Mouse (Mus musculus): ENCODE measurements at regions not wholly inside any gene's neighbourhood (a gene's known extent, or its start where the extent isn't known, plus 50 kb on each side); places are given as distances from the start of the nearest gene placed in this dataset.

GRCm38 (mm10) chr2:108770383-108770782 is 510.2 kb upstream of the Kif18a start:
- no peaks in the 10 kb centered on the region for H3K4me1 ChIP-seq
- no peak overlapping the region for H3K4me3 ChIP-seq
- no peaks in the 10 kb centered on the region for H3K27me3 ChIP-seq
- no peak overlapping the region for H3K4me2 ChIP-seq
- no peaks in the 10 kb centered on the region for H3K36me3 ChIP-seq
- 87% methylated on average over 1 of the region's 1 CpGs for WGBS
- ATAC-seq (ENCODE audit: insufficient number of reproducible peaks, low FRiP score, low TSS enrichment, low read depth): no peak
- no peak overlapping the region for H3K27ac ChIP-seq
- H3K9ac ChIP-seq: no peak overlapping the region
- H3K9me3 ChIP-seq: no peaks in the 10 kb centered on the region

GRCm38 (mm10) chr2:108783457-108783856 is 497.1 kb upstream of the Kif18a start:
- Histone ChIP-seq H3K36me3 (no peaks in the 10 kb centered on the region), H3K9ac (no peak overlapping the region), H3K27me3 (no peaks in the 10 kb centered on the region), H3K9me3 (no peaks in the 10 kb centered on the region), H3K4me3 (no peak overlapping the region), H3K4me2 (no peak overlapping the region), H3K4me1 (no peaks in the 10 kb centered on the region), H3K27ac (no peak overlapping the region)
- ATAC-seq (ENCODE audit: insufficient number of reproducible peaks, low FRiP score, low TSS enrichment, low read depth): no peak

- no peaks in the 10 kb centered on the region for H3K27me3 ChIP-seq
- no peak overlapping the region for H3K4me3 ChIP-seq
- H3K9me3 ChIP-seq: no peaks in the 10 kb centered on the region
- no peak overlapping the region for H3K27ac ChIP-seq
- no peak overlapping the region for H3K4me2 ChIP-seq
- no peak for ATAC-seq (ENCODE audit: insufficient number of reproducible peaks, low FRiP score, low TSS enrichment, low read depth)
- no peak overlapping the region for H3K9ac ChIP-seq
- H3K36me3 ChIP-seq: no peaks in the 10 kb centered on the region
- WGBS: 79% methylated on average over 19 of the region's 19 CpGs
- no peaks in the 10 kb centered on the region for H3K4me1 ChIP-seq
Observed at GRCm38 (mm10) chr2:108785161-108785957, 495.2 kb upstream of the Kif18a start.

GRCm38 (mm10) chr2:108789166-108789565 is 491.4 kb upstream of the Kif18a start:
- no peak overlapping the region for H3K4me2 ChIP-seq
- H3K36me3 ChIP-seq: no peaks in the 10 kb centered on the region
- H3K27ac ChIP-seq: no peak overlapping the region
- no peaks in the 10 kb centered on the region for H3K4me1 ChIP-seq
- no peak for ATAC-seq (ENCODE audit: insufficient number of reproducible peaks, low FRiP score, low TSS enrichment, low read depth)
- 89% methylated on average over 7 of the region's 7 CpGs for WGBS
- H3K4me3 ChIP-seq: no peak overlapping the region
- no peaks in the 10 kb centered on the region for H3K27me3 ChIP-seq
- H3K9ac ChIP-seq: no peak overlapping the region
- H3K9me3 ChIP-seq: no peaks in the 10 kb centered on the region

- no peak overlapping the region for H3K9ac ChIP-seq
- WGBS: 36% methylated on average over 2 of the region's 2 CpGs
- H3K27me3 ChIP-seq: no peaks in the 10 kb centered on the region
- no peak overlapping the region for H3K27ac ChIP-seq
- no peak for ATAC-seq (ENCODE audit: insufficient number of reproducible peaks, low FRiP score, low TSS enrichment, low read depth)
- no peaks in the 10 kb centered on the region for H3K36me3 ChIP-seq
- H3K4me2 ChIP-seq: no peak overlapping the region
- no peaks in the 10 kb centered on the region for H3K4me1 ChIP-seq
- no peaks in the 10 kb centered on the region for H3K9me3 ChIP-seq
- H3K4me3 ChIP-seq: no peak overlapping the region
Observed at GRCm38 (mm10) chr2:108795145-108795544, 485.4 kb upstream of the Kif18a start.

- Histone ChIP-seq H3K27me3 (no peaks in the 10 kb centered on the region), H3K4me3 (no peak overlapping the region), H3K9ac (no peak overlapping the region), H3K36me3 (no peaks in the 10 kb centered on the region), H3K9me3 (no peaks in the 10 kb centered on the region), H3K4me2 (no peak overlapping the region), H3K27ac (no peak overlapping the region), H3K4me1 (no peaks in the 10 kb centered on the region)
- no peak for ATAC-seq (ENCODE audit: insufficient number of reproducible peaks, low FRiP score, low TSS enrichment, low read depth)
- WGBS: 85% methylated on average over 2 of the region's 2 CpGs
Observed at GRCm38 (mm10) chr2:108796816-108797581, 483.5 kb upstream of the Kif18a start.

GRCm38 (mm10) chr2:108812367-108812766 is 468.2 kb upstream of the Kif18a start:
- H3K9me3 ChIP-seq: no peaks in the 10 kb centered on the region
- no peak overlapping the region for H3K9ac ChIP-seq
- ATAC-seq (ENCODE audit: insufficient number of reproducible peaks, low FRiP score, low TSS enrichment, low read depth): no peak
- no peaks in the 10 kb centered on the region for H3K27me3 ChIP-seq
- H3K36me3 ChIP-seq: no peaks in the 10 kb centered on the region
- H3K4me1 ChIP-seq: no peaks in the 10 kb centered on the region
- H3K4me3 ChIP-seq: no peak overlapping the region
- H3K27ac ChIP-seq: no peak overlapping the region
- H3K4me2 ChIP-seq: no peak overlapping the region

- no peak overlapping the region for H3K27ac ChIP-seq
- no peaks in the 10 kb centered on the region for H3K27me3 ChIP-seq
- WGBS: 66% methylated on average over 6 of the region's 6 CpGs
- ATAC-seq (ENCODE audit: insufficient number of reproducible peaks, low FRiP score, low TSS enrichment, low read depth): no peak
- H3K9me3 ChIP-seq: no peaks in the 10 kb centered on the region
- H3K4me1 ChIP-seq: no peaks in the 10 kb centered on the region
- H3K36me3 ChIP-seq: no peaks in the 10 kb centered on the region
- no peak overlapping the region for H3K9ac ChIP-seq
- H3K4me3 ChIP-seq: no peak overlapping the region
- no peak overlapping the region for H3K4me2 ChIP-seq
Observed at GRCm38 (mm10) chr2:108813040-108813566, 467.4 kb upstream of the Kif18a start.

GRCm38 (mm10) chr2:108816579-108816978 is 464.0 kb upstream of the Kif18a start:
- H3K36me3 ChIP-seq: no peaks in the 10 kb centered on the region
- no peak overlapping the region for H3K9ac ChIP-seq
- no peak for ATAC-seq (ENCODE audit: insufficient number of reproducible peaks, low FRiP score, low TSS enrichment, low read depth)
- H3K9me3 ChIP-seq: no peaks in the 10 kb centered on the region
- no peak overlapping the region for H3K4me2 ChIP-seq
- no peak overlapping the region for H3K4me3 ChIP-seq
- no peak overlapping the region for H3K27ac ChIP-seq
- no peaks in the 10 kb centered on the region for H3K4me1 ChIP-seq
- no peaks in the 10 kb centered on the region for H3K27me3 ChIP-seq

- H3K9me3 ChIP-seq: no peaks in the 10 kb centered on the region
- H3K4me3 ChIP-seq: no peak overlapping the region
- no peak overlapping the region for H3K27ac ChIP-seq
- no peak overlapping the region for H3K4me2 ChIP-seq
- no peak for ATAC-seq (ENCODE audit: insufficient number of reproducible peaks, low FRiP score, low TSS enrichment, low read depth)
- no peaks in the 10 kb centered on the region for H3K27me3 ChIP-seq
- no peak overlapping the region for H3K9ac ChIP-seq
- H3K4me1 ChIP-seq: peaks cover 9% of the 10 kb centered on the region
- no peaks in the 10 kb centered on the region for H3K36me3 ChIP-seq
Observed at GRCm38 (mm10) chr2:108824025-108824424, 456.5 kb upstream of the Kif18a start.

- H3K27ac ChIP-seq: no peak overlapping the region
- no peak overlapping the region for H3K4me3 ChIP-seq
- WGBS: 68% methylated on average over 5 of the region's 5 CpGs
Observed at GRCm38 (mm10) chr2:108825981-108826380, 454.6 kb upstream of the Kif18a start.

GRCm38 (mm10) chr2:108827106-108827838 is 453.3 kb upstream of the Kif18a start:
- Histone ChIP-seq H3K4me3 (no peak overlapping the region), H3K9ac (no peak overlapping the region), H3K4me1 (peaks cover 9% of the 10 kb centered on the region), H3K27ac (no peak overlapping the region), H3K36me3 (no peaks in the 10 kb centered on the region), H3K9me3 (no peaks in the 10 kb centered on the region), H3K27me3 (no peaks in the 10 kb centered on the region), H3K4me2 (no peak overlapping the region)
- no peak for ATAC-seq (ENCODE audit: insufficient number of reproducible peaks, low FRiP score, low TSS enrichment, low read depth)
- WGBS: 6% methylated on average over 12 of the region's 12 CpGs

More at GRCm38 (mm10) chr2:108825981-108826380, 454.6 kb upstream of the Kif18a start:
- no peak for ATAC-seq (ENCODE audit: insufficient number of reproducible peaks, low FRiP score, low TSS enrichment, low read depth)
- Histone ChIP-seq H3K36me3 (no peaks in the 10 kb centered on the region), H3K9me3 (no peaks in the 10 kb centered on the region), H3K27me3 (no peaks in the 10 kb centered on the region), H3K9ac (no peak overlapping the region), H3K4me2 (no peak overlapping the region), H3K4me1 (peaks cover 9% of the 10 kb centered on the region)

Measured in limb, embryonic 15.5 days (tissue).